Mouse (Mus musculus) midbrain, embryonic 13.5 days (tissue): Measurements from ENCODE around the gene Ergic1. TPM values are rescaled to one million over a fixed set of nuclear protein-coding genes. Genes with fewer than 3 reads are reported as not detected.

Experiments
- ATAC-seq: fragments of 200-750 bp; cut with Nextera tagmentation; 2 replicates; pipeline ENCODE4 v1.8.0; 2017; ENCODE audit warnings: mild to moderate bottlenecking, moderate TSS enrichment, moderate library complexity
- H3K27ac ChIP-seq: fragments of 300-500 bp; sonication (generic); 2 replicates; pipeline ENCODE4 v1.5.1; 2015; ENCODE audit warnings: inconsistent platforms, mild to moderate bottlenecking, moderate library complexity
- H3K27me3 ChIP-seq: fragments of 300-500 bp; sonication (generic); 2 replicates; pipeline ENCODE4 v1.6.1; 2015; ENCODE audit warnings: mild to moderate bottlenecking, inconsistent platforms
- H3K36me3 ChIP-seq: fragments of 300-500 bp; sonication (generic); 2 replicates; pipeline ENCODE4 v1.6.1; 2015; ENCODE audit warnings: mild to moderate bottlenecking, inconsistent platforms
- H3K4me1 ChIP-seq: fragments of 300-500 bp; sonication (generic); replicated peaks from 2 replicates; pipeline ENCODE4 v1.6.1; 2015; ENCODE audit warnings: inconsistent platforms
- H3K4me2 ChIP-seq: fragments of 300-500 bp; sonication (generic); replicated peaks from 2 replicates; pipeline ENCODE4 v1.6.1; 2015; ENCODE audit warnings: moderate library complexity, mild to moderate bottlenecking, inconsistent platforms
- H3K4me3 ChIP-seq: fragments of 300-500 bp; sonication (generic); replicated peaks from 2 replicates; pipeline ENCODE4 v1.5.1; 2015; ENCODE audit warnings: mild to moderate bottlenecking, inconsistent platforms
- H3K9ac ChIP-seq: fragments of 300-500 bp; sonication (generic); replicated peaks from 2 replicates; pipeline ENCODE4 v1.6.1; 2015; ENCODE audit warnings: mild to moderate bottlenecking, inconsistent platforms
- H3K9me3 ChIP-seq: fragments of 300-500 bp; sonication (generic); 2 replicates; pipeline ENCODE4 v1.6.1; 2016; ENCODE audit warnings: mild to moderate bottlenecking, inconsistent platforms
- WGBS: fragments of 180-500 bp; shearing (Covaris S2); methylation state at CpG from one replicate; pipeline ENCODE4 v1.1.7; 2015; 5-methylcytosine and 5-hydroxymethylcytosine counted together
- polyA plus RNA-seq: library from polyadenylated mRNA; unstranded; fragments of >200 nt; fragmentation: Nextera tagmentation; extraction: Ambion mirVana; gene quantifications from 2 replicates; pipeline ENCODE4 v1.2.1, GENCODE M21; 2015

Ergic1 gene
- polyA plus RNA-seq, 1 experiment from 2014 or later = 102 TPM

DNA sequence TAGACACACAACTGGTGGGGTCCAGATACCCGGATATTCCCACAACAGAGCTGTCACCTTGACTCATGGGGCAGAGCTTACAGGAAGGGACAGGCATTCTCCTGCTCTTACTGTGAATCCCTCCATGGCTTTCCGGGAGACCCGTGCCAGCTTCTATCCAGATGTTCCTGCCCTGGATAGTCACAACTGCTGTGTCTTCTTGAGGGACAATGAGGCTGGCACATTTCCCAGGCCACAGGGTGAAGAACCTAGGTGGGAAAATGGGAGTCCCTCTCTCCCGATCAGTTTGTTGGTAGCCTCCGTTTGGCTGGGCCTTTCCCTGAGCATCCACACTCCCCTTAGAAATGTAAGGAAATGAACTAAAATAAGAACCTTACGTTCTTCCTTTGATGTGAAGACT is 32.5 kb upstream of the Ergic1 start:
- H3K4me1 ChIP-seq = no peaks in the 10 kb centered on the region
- ATAC-seq = no peak
- no peaks in the 10 kb centered on the region for H3K27me3 ChIP-seq
- no peak overlapping the region for H3K4me3 ChIP-seq
- no peaks in the 10 kb centered on the region for H3K36me3 ChIP-seq
- H3K9ac ChIP-seq = no peak overlapping the region
- no peaks in the 10 kb centered on the region for H3K9me3 ChIP-seq
- WGBS = 89% methylated on average over 6 of the region's 6 CpGs
- H3K27ac ChIP-seq = no peak overlapping the region
- H3K4me2 ChIP-seq = no peak overlapping the region

DNA sequence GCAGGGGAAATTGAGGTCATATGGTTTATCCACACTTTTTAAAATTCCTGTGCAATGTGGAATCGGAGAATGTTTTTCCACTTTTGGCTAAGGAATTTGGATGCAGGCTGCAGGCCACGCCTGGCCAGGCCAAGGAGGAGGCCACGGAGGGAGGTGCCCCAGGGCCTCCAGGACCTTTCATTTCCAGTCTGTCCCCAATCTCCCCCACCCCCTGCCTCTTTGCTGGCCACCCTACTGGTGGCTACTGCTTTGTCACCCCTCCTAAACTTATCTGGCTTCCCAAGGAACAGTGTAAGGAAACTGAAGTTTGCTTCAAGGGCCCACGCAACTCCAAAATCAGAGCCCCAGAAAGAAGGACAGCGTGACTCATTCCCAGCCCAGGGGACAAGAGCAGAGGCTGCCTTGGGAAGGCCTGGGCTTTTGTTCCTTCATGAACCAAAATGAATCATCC is 31.5 kb upstream of the Ergic1 start:
- Histone ChIP-seq H3K36me3 (no peaks in the 10 kb centered on the region), H3K27me3 (no peaks in the 10 kb centered on the region), H3K4me3 (no peak overlapping the region), H3K9ac (no peak overlapping the region), H3K9me3 (no peaks in the 10 kb centered on the region), H3K27ac (no peak overlapping the region), H3K4me1 (no peaks in the 10 kb centered on the region), H3K4me2 (no peak overlapping the region)
- no peak for ATAC-seq
- WGBS = 85% methylated on average over 5 of the region's 5 CpGs

DNA sequence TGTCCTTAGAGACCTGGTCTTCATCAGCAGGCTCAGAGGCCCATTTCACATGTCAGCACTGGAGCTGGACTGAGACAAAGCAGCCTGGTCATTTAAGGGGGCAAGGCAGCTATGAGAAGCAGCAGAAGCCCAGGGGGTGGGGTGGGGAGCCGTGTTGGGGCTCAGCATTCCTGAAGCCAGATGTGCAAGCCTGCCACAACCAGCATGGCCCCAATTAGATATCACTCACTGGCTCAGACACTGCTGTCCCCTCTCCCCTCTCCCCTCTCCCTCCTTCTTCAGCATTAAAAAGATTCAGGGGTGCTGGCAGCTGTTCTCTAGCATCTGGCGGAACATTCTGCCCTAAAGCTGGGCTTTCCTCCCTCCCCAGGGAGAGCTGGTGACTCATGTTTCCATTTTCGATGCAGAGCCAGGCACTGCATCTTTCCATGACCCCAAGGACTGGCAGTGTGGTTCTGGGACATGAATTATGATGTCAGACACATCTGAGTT is 30.7 kb upstream of the Ergic1 start:
- H3K4me3 ChIP-seq = no peak overlapping the region
- H3K4me1 ChIP-seq = no peaks in the 10 kb centered on the region
- WGBS = 55% methylated on average over 3 of the region's 3 CpGs
- no peaks in the 10 kb centered on the region for H3K36me3 ChIP-seq
- H3K9ac ChIP-seq = no peak overlapping the region
- no peak for ATAC-seq
- H3K4me2 ChIP-seq = no peak overlapping the region
- H3K27ac ChIP-seq = no peak overlapping the region
- H3K9me3 ChIP-seq = no peaks in the 10 kb centered on the region
- H3K27me3 ChIP-seq = no peaks in the 10 kb centered on the region

DNA sequence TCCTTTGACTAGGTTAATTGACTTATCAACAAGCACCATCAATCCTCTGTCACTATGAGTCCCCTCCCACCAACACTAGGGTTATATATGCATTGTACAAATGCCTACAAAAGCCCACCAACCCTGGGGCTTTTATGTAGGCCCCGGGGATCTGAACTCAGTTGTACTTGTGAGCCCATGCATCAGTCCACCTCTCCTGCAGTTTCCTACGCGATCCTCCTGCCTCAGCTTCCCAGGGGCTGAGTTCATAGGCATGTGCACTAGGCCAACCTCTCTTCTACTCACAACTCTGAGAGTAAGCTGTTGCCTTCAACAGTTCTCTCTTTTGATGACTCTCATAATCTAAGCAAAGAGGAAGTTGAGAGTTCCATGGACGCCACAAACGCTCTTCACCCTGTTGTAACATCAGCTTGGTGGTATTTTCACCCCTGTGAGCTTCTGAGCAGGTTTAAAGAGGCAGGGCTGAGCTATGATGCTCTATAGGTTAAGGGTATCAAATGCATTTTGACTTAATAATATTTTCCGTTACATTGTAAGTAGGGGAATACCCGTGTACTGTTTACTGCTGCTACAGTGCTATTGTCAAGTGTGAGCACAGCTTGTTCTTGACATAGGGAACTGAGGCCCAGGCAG is 29.8 kb upstream of the Ergic1 start:
- H3K27ac ChIP-seq = no peak overlapping the region
- H3K9ac ChIP-seq = no peak overlapping the region
- H3K4me2 ChIP-seq = no peak overlapping the region
- no peaks in the 10 kb centered on the region for H3K4me1 ChIP-seq
- no peak for ATAC-seq
- H3K36me3 ChIP-seq = no peaks in the 10 kb centered on the region
- 89% methylated on average over 7 of the region's 7 CpGs for WGBS
- no peaks in the 10 kb centered on the region for H3K9me3 ChIP-seq
- no peaks in the 10 kb centered on the region for H3K27me3 ChIP-seq
- H3K4me3 ChIP-seq = no peak overlapping the region

DNA sequence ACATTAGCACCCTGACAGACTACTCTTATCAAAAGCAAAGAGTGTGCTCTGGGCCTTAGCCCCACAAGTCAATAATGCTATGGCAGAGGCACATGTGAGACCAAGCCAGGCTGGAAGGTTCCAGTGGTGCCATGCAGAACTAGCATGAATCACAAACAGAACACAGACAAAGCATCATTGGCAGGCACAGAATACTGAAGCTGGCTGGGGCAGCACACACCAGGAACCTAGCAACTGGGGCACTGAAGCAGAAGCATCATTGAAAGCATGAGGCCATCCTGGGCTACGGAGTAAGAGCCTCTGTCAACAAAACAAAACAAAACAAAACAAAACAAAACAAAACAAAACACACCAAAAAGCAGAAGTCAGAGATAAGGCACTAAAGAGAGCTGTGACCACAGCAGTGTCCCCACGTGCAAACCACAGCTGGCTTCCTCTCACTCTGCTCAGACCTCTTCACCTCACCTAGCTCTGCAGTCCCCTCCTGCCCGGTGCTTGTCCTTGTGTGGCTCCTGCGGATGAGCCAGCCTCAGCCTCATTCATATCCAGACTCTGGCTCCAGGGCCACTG is 28.7 kb upstream of the Ergic1 start:
- Histone ChIP-seq H3K27ac (no peak overlapping the region), H3K4me1 (0 out of 2 replicates have a peak, but pooled peaks cover under 1% of the 10 kb centered on the region), H3K9me3 (no peaks in the 10 kb centered on the region), H3K4me2 (no peak overlapping the region), H3K4me3 (no peak overlapping the region), H3K9ac (no peak overlapping the region), H3K27me3 (no peaks in the 10 kb centered on the region), H3K36me3 (no peaks in the 10 kb centered on the region)
- no peak for ATAC-seq
- 77% methylated on average over 4 of the region's 4 CpGs for WGBS

DNA sequence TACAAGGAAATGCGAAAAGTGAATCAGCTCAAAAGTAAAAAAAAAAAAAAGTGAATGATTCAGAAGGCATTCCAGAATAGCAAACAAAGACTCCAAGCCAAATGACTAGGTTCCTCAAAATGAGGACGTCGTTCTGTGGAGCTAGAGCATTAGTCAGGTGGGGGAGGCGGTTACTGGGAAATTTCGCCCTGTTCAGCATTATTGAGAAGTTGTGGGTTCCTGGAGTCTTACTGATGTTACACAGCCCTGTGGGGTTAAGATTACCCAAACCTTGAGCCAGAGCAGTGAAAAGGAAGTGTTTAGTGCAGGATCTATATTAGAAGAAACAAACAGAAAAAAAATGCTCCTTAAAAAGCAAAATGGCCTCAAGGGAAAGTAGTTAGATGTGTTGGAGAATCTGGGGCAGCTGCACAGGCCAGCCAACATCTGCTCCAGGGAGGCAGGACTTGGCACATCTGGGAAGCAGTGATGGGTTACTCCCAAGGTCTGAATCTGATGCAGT is 27.4 kb upstream of the Ergic1 start:
- Histone ChIP-seq H3K4me3 (no peak overlapping the region), H3K9me3 (no peaks in the 10 kb centered on the region), H3K36me3 (no peaks in the 10 kb centered on the region), H3K9ac (no peak overlapping the region), H3K4me1 (0 out of 2 replicates have a peak, but pooled peaks cover 4% of the 10 kb centered on the region), H3K27me3 (no peaks in the 10 kb centered on the region), H3K4me2 (no peak overlapping the region), H3K27ac (no peak overlapping the region)
- WGBS = 82% methylated on average over 5 of the region's 5 CpGs
- no peak for ATAC-seq

DNA sequence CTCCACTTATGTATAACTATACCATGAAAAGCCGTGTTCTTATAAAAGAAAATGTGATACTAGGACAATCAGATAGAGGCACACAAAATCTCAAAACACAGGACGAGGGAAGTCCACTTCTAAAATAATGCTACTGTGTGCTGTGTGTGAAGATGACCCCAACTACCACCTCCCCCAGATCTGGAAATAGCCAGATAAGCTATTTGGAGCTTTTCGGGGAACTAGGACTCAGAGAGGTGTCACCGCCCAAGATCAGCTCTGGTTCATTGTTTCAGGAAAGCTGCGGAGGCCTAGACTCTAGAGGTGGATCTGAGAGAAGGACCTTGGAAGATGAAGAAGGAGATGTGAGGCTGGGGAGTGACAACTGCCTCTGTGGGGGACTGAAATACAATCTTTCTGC is 26.6 kb upstream of the Ergic1 start:
- Histone ChIP-seq H3K9ac (no peak overlapping the region), H3K9me3 (no peaks in the 10 kb centered on the region), H3K4me1 (0 out of 2 replicates have a peak, but pooled peaks cover 4% of the 10 kb centered on the region), H3K27ac (no peak overlapping the region), H3K4me2 (no peak overlapping the region), H3K27me3 (no peaks in the 10 kb centered on the region), H3K4me3 (no peak overlapping the region), H3K36me3 (no peaks in the 10 kb centered on the region)
- ATAC-seq = no peak
- 94% methylated on average over 5 of the region's 5 CpGs for WGBS

DNA sequence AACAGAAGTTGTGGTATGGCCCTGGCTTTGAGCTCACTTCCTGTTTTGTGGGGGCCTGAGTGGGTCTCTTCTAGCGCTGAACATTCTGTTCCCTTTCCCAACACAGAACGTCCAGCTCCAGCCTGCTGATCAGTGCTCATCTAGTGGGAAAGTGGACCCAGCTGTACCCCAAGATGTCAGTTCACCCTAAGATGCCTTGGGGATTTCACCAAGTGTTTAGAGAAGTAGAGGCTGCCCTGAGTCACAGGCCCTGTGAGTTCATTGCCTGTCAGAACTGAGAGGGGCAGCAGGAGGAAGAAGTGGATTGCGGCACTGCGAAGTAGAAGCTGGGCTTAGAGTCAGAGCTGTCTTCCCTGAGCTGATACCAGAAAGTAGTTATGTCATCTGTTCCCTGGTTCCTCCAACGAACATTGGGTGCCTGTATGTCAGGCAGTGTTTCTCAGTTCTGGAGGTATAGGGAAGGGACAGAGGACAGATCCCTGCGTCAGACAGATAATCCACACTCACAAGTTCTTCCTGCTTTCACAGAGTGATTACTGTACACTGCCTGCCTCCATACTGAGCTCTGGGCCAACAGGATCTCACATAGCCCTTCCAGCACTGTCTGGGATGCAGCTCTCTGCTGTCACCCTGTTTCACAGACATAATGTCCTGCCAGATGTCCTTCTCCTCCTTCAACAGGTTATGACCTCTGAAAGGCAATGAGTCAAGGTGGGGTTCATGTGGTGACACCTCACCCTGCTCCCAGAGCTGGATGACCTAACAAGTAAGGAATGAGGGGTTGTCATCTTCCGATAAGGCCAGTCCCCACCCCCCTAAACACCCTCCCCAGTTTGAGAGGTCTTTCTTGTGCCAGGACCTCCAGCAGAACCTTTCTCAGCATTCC is 25.8 kb upstream of the Ergic1 start:
- 0 out of 2 replicates have a peak, but pooled peaks cover 4% of the 10 kb centered on the region for H3K4me1 ChIP-seq
- ATAC-seq = no peak
- H3K4me2 ChIP-seq = no peak overlapping the region
- no peak overlapping the region for H3K27ac ChIP-seq
- 89% methylated on average over 7 of the region's 7 CpGs for WGBS
- no peak overlapping the region for H3K9ac ChIP-seq
- no peaks in the 10 kb centered on the region for H3K27me3 ChIP-seq
- H3K36me3 ChIP-seq = no peaks in the 10 kb centered on the region
- no peaks in the 10 kb centered on the region for H3K9me3 ChIP-seq
- no peak overlapping the region for H3K4me3 ChIP-seq

DNA sequence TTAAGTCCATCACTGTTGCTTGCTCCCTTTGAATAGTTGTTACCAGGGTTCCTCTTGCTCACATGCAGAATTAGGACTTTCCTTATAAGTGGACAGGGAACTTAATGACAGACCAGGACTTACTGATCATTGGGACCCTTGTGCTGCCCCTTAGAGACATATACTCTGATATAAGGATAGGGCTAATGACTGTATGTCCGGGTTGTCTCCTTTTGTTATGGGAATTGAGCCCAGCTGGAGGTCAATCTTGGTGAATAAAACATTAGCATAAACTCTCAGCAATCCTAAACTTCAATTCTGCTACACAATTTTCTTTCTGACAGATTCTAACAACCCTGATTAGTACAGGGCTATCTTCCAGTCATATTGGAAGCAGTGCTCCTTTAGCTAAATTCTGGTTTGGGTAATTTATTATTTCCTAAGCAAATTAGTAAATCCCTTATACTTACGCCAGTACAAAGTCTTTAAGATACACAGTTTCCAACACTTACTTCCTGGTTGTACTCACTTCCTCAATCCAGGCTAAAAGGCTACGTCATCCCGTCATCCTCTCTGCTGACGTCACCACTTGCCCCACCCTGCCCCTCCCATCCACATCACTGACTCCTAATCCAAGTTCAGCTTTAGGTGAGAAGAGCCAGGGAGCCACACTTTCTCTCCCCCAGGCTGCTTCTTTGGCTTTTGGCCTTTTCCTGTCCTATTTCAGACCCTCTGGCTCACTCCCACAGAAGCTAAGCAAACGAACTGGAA is 23.4 kb upstream of the Ergic1 start:
- Histone ChIP-seq H3K4me2 (no peak overlapping the region), H3K36me3 (no peaks in the 10 kb centered on the region), H3K4me1 (0 out of 2 replicates have a peak, but pooled peaks cover 4% of the 10 kb centered on the region), H3K27me3 (no peaks in the 10 kb centered on the region), H3K9ac (no peak overlapping the region), H3K9me3 (no peaks in the 10 kb centered on the region), H3K27ac (no peak overlapping the region), H3K4me3 (no peak overlapping the region)
- ATAC-seq = no peak
- WGBS = 31% methylated on average over 6 of the region's 6 CpGs

DNA sequence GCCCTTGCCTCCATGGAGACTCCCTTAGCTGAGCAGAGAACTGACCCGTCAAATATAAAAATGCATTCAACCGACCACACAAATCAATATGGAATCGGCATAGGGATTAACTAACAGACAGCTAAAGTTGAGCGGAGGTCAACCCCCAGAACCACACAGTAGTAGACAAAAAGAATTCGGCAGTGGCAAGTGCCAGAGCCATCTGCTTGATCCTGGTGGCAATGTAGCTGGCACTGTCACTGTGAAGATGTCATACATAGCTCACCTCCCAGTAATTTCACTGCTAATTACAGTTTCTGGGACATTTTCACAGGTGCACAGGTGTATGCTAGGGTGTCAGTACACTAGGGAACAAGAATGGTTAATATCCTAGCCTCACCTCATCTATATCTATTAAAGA is 21.2 kb upstream of the Ergic1 start:
- no peak overlapping the region for H3K27ac ChIP-seq
- H3K9me3 ChIP-seq = no peaks in the 10 kb centered on the region
- no peak overlapping the region for H3K9ac ChIP-seq
- no peak for ATAC-seq
- H3K4me1 ChIP-seq = 0 out of 2 replicates have a peak, but pooled peaks cover 4% of the 10 kb centered on the region
- H3K27me3 ChIP-seq = no peaks in the 10 kb centered on the region
- WGBS = 75% methylated on average over 5 of the region's 5 CpGs
- H3K4me2 ChIP-seq = no peak overlapping the region
- no peak overlapping the region for H3K4me3 ChIP-seq
- no peaks in the 10 kb centered on the region for H3K36me3 ChIP-seq

DNA sequence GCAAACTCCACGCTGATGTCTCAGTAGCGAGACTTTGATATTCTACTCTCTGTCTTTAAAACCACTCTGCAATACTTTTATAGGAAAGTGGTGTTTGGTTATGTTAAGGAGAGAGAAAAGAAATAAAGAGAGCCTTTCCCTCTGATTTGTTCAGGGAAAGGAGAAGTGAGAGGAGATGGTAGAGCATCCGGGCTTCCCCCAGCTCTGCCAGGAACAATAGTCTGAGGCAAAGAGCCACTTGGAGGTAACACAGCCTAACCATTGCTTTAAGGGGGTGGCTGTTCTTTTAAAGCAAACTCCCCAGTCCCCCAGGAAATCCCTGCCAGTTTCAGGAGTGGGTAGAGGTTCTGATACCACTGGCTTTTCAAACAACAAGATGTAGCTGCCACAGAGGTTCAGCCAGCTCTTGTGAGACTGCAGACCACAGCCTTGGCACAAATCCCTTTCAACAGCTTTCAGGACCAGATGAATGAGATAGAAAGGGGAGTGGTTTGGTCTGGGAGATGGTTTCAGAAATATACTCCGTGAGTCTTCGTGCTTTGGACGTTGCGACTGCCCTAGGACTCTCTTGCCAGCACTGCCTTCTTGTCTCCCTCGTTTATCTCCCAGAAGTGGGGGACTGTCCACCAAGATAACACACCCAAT is 16.8 kb upstream of the Ergic1 start:
- Histone ChIP-seq H3K4me1 (no peaks in the 10 kb centered on the region), H3K9ac (no peak overlapping the region), H3K4me3 (no peak overlapping the region), H3K4me2 (no peak overlapping the region), H3K36me3 (no peaks in the 10 kb centered on the region), H3K27ac (no peak overlapping the region), H3K9me3 (no peaks in the 10 kb centered on the region), H3K27me3 (no peaks in the 10 kb centered on the region)
- no peak for ATAC-seq
- 88% methylated on average over 8 of the region's 8 CpGs for WGBS
